Mouse (Mus musculus) CH12.LX (cell line): ENCODE results near the gene E130309D02Rik. TPM values are rescaled to one million over a fixed set of nuclear protein-coding genes. Genes with fewer than 3 reads are reported as not detected.

Experiments
- DNase-seq: peaks from one replicate; pipeline ENCODE4 v3.0.0-alpha.2; 2013; ENCODE audit errors: extremely low read depth
- H3K27ac ChIP-seq: 2 replicates; pipeline ENCODE4 v1.5.1; 2012; ENCODE audit warnings: low read depth, mild to moderate bottlenecking, control low read depth, moderate library complexity; ENCODE audit not compliant: insufficient read depth
- H3K27me3 ChIP-seq: replicated peaks from 2 replicates; pipeline ENCODE3; 2012; ENCODE audit warnings: inconsistent platforms
- H3K36me3 ChIP-seq, 2 experiments: replicated peaks in 1 of 2; 2 replicates each; pipeline versions ENCODE3 to v1.6.1; 2012; ENCODE audit warnings: inconsistent platforms in 1 of 2, low read length in 1 of 2, mild to moderate bottlenecking in 1 of 2, mixed read lengths in 1 of 2, moderate library complexity in 1 of 2; ENCODE audit not compliant: control insufficient read depth in 1 of 2, insufficient read depth in 1 of 2
- H3K4me1 ChIP-seq, 2 experiments: 2 replicates each; pipeline ENCODE4 v1.6.1; 2012; ENCODE audit warnings: inconsistent platforms in 1 of 2, moderate library complexity in 1 of 2; ENCODE audit not compliant: insufficient read depth in 2 of 2, control insufficient read depth in 1 of 2
- H3K4me2 ChIP-seq: 2 replicates; pipeline ENCODE4 v1.6.1; 2012; ENCODE audit warnings: low read depth, mild to moderate bottlenecking, control low read depth; ENCODE audit not compliant: poor library complexity, insufficient read depth, severe bottlenecking
- H3K4me3 ChIP-seq, 3 experiments: fragments of 150-350 bp in 1 of 3; sonication (generic) in 1 of 3; replicated peaks in 1 of 3; 2 replicates each; pipeline versions ENCODE3 to v1.5.1; 2011 to 2012; ENCODE audit warnings: low read depth in 2 of 3, low read length in 2 of 3, mild to moderate bottlenecking in 2 of 3, moderate library complexity in 2 of 3, control low read depth in 1 of 3, improper control_type of control experiment in 1 of 3, inconsistent platforms in 1 of 3, mixed read lengths in 1 of 3; ENCODE audit not compliant: poor library complexity in 1 of 3
- H3K79me2 ChIP-seq: replicated peaks from 2 replicates; pipeline ENCODE4 v1.6.1; 2012; ENCODE audit warnings: mild to moderate bottlenecking, moderate library complexity; ENCODE audit not compliant: control insufficient read depth, poor library complexity, insufficient read depth, severe bottlenecking; ENCODE audit errors: extremely low read depth
- H3K9ac ChIP-seq: 2 replicates; pipeline ENCODE4 v1.6.1; 2012; ENCODE audit warnings: low read depth, mild to moderate bottlenecking, control low read depth, moderate library complexity; ENCODE audit not compliant: insufficient read depth
- H3K9me3 ChIP-seq: replicated peaks from 2 replicates; pipeline ENCODE3; 2012; ENCODE audit warnings: low read length, inconsistent platforms, mixed read lengths
- BHLHE40 ChIP-seq: IDR thresholded peaks from 2 replicates; pipeline ENCODE4 v1.6.1; 2011; ENCODE audit warnings: mild to moderate bottlenecking, low read depth, low read length, improper control_type of control experiment
- CHD1 ChIP-seq: IDR thresholded peaks from 2 replicates; pipeline ENCODE4 v1.6.1; 2012; ENCODE audit warnings: low read depth, low read length, improper control_type of control experiment, inconsistent platforms
- CTCF ChIP-seq, 2 experiments: IDR thresholded peaks in 1 of 2; conservative IDR thresholded peaks in 1 of 2; 2 replicates each; pipeline ENCODE4 v1.5.1; 2011 to 2012; ENCODE audit warnings: low read depth in 2 of 2, low read length in 2 of 2, improper control_type of control experiment in 1 of 2, inconsistent platforms in 1 of 2, mild to moderate bottlenecking in 1 of 2, moderate library complexity in 1 of 2
- E2F4 ChIP-seq: IDR thresholded peaks from 2 replicates; pipeline ENCODE4 v1.6.1; 2011; ENCODE audit warnings: low read depth, low read length, improper control_type of control experiment; ENCODE audit not compliant: insufficient replicate concordance
- ELF1 ChIP-seq: IDR thresholded peaks from 2 replicates; pipeline ENCODE4 v1.6.1; 2014; ENCODE audit warnings: low read depth, mild to moderate bottlenecking, inconsistent platforms, low read length, improper control_type of control experiment
- EP300 ChIP-seq: IDR thresholded peaks from 2 replicates; pipeline ENCODE4 v1.6.1; 2011; ENCODE audit warnings: low read length, improper control_type of control experiment
- GABPA ChIP-seq: IDR thresholded peaks from 2 replicates; pipeline ENCODE4 v1.6.1; 2012; ENCODE audit warnings: low read depth, low read length, improper control_type of control experiment, inconsistent platforms; ENCODE audit not compliant: insufficient replicate concordance
- HCFC1 ChIP-seq: IDR thresholded peaks from 2 replicates; pipeline ENCODE4 v1.6.1; 2012; ENCODE audit warnings: low read depth, mild to moderate bottlenecking, inconsistent platforms, low read length, improper control_type of control experiment
- KAT2A ChIP-seq: IDR thresholded peaks from 2 replicates; pipeline ENCODE4 v1.6.1; 2012; ENCODE audit warnings: low read length, improper control_type of control experiment, inconsistent platforms; ENCODE audit not compliant: insufficient replicate concordance
- MAX ChIP-seq: IDR thresholded peaks from 2 replicates; pipeline ENCODE4 v1.6.1; 2011; ENCODE audit warnings: low read length, improper control_type of control experiment
- MEF2A ChIP-seq: IDR thresholded peaks from 2 replicates; pipeline ENCODE4 v1.6.1; 2014; ENCODE audit warnings: low read depth, mild to moderate bottlenecking, inconsistent platforms, low read length, improper control_type of control experiment, borderline replicate concordance
- MXI1 ChIP-seq: IDR thresholded peaks from 2 replicates; pipeline ENCODE4 v1.6.1; 2011; ENCODE audit warnings: mild to moderate bottlenecking, low read depth, low read length, improper control_type of control experiment
- MYC ChIP-seq: IDR thresholded peaks from 2 replicates; pipeline ENCODE4 v1.6.1; 2011; ENCODE audit warnings: low read depth, mild to moderate bottlenecking, improper control_type of control experiment, low read length
- NELFE ChIP-seq: IDR thresholded peaks from 2 replicates; pipeline ENCODE4 v1.6.1; 2011; ENCODE audit warnings: low read depth, low read length, improper control_type of control experiment
- NRF1 ChIP-seq: IDR thresholded peaks from 2 replicates; pipeline ENCODE4 v1.6.1; 2014; ENCODE audit warnings: low read depth, mild to moderate bottlenecking, inconsistent platforms, low read length, improper control_type of control experiment, moderate library complexity
- PAX5 ChIP-seq: IDR thresholded peaks from 2 replicates; pipeline ENCODE4 v1.6.1; 2012; ENCODE audit warnings: low read length, inconsistent platforms, mixed read lengths
- POLR2A ChIP-seq: IDR thresholded peaks from 2 replicates; pipeline ENCODE4 v1.6.1; 2011; ENCODE audit warnings: low read depth, mild to moderate bottlenecking, improper control_type of control experiment, low read length
- POLR2AphosphoS2 ChIP-seq: IDR thresholded peaks from 2 replicates; pipeline ENCODE4 v1.6.1; 2011; ENCODE audit warnings: low read depth, low read length, improper control_type of control experiment
- RAD21 ChIP-seq: IDR thresholded peaks from 2 replicates; pipeline ENCODE4 v1.6.1; 2011; ENCODE audit warnings: low read depth, mild to moderate bottlenecking, low read length, improper control_type of control experiment, moderate library complexity
- SIN3A ChIP-seq: IDR thresholded peaks from 2 replicates; pipeline ENCODE4 v1.6.1; 2012; ENCODE audit warnings: low read length, improper control_type of control experiment, inconsistent platforms
- SMC3 ChIP-seq: IDR thresholded peaks from 2 replicates; pipeline ENCODE4 v1.6.1; 2011; ENCODE audit warnings: low read depth, low read length, improper control_type of control experiment
- TBP ChIP-seq: conservative IDR thresholded peaks from 2 replicates; pipeline ENCODE4 v1.6.1; 2011; ENCODE audit warnings: low read depth, low read length, improper control_type of control experiment
- TCF12 ChIP-seq: IDR thresholded peaks from 2 replicates; pipeline ENCODE4 v1.6.1; 2014; ENCODE audit warnings: low read depth, mild to moderate bottlenecking, inconsistent platforms, low read length, improper control_type of control experiment
- UBTF ChIP-seq: IDR thresholded peaks from 2 replicates; pipeline ENCODE4 v1.6.1; 2012; ENCODE audit warnings: low read depth, mild to moderate bottlenecking, inconsistent platforms, low read length, improper control_type of control experiment, moderate library complexity
- USF1 ChIP-seq: IDR thresholded peaks from 2 replicates; pipeline ENCODE4 v1.6.1; 2014; ENCODE audit warnings: low read depth, mild to moderate bottlenecking, inconsistent platforms, low read length, improper control_type of control experiment
- USF2 ChIP-seq: conservative IDR thresholded peaks from 2 replicates; pipeline ENCODE4 v1.6.1; 2011; ENCODE audit warnings: low read depth, low read length, improper control_type of control experiment
- ZKSCAN1 ChIP-seq: IDR thresholded peaks from 2 replicates; pipeline ENCODE4 v1.6.1; 2012; ENCODE audit warnings: low read depth, inconsistent platforms, low read length, improper control_type of control experiment, borderline replicate concordance
- ZMIZ1 ChIP-seq: IDR thresholded peaks from 2 replicates; pipeline ENCODE4 v1.6.1; 2012; ENCODE audit warnings: low read depth, mild to moderate bottlenecking, inconsistent platforms, low read length, improper control_type of control experiment
- dilution Hi-C: fragments of 300-500 bp; cut with MboI; formaldehyde crosslinking; loops from 2 replicates; pipeline ENCODE4 v1.14.3; 2020; ENCODE audit warnings: low sequenced_read_pairs; ENCODE audit not compliant: extremely low pct_unique_long_range_greater_than_20kb, extremely low pct_ligation_motif_present
- in situ Hi-C: fragments of 300-500 bp; cut with MboI; formaldehyde crosslinking; loops from 3 replicates; pipeline ENCODE4 v1.14.3; 2019; ENCODE audit warnings: low sequenced_read_pairs, low pct_ligation_motif_present, low pct_unique_long_range_greater_than_20kb, mixed read lengths
- polyA plus RNA-seq: library from polyadenylated mRNA; unstranded; fragments of >175 nt; gene quantifications from 2 replicates; pipeline ENCODE4 v1.2.1, GENCODE M21; 2012; ENCODE audit warnings: low read depth; ENCODE audit not compliant: insufficient read length
- total RNA-seq, 2 experiments: library from RNA; depleted of rRNA; stranded (reverse); fragments of 300-350 nt in 1 of 2; fragments of >200 nt in 1 of 2; gene quantifications; 2 replicates each; pipeline ENCODE4 v1.2.3; 2012 to 2014

E130309D02Rik gene
- 32.7 and 39.7 TPM in 2 replicates for total RNA-seq (2012; rRNA removed)
- total RNA-seq (2014; rRNA removed) = 22.8 and 23.7 TPM in 2 replicates
- 51.8 and 63.7 TPM in 2 replicates for polyA plus RNA-seq

DNA sequence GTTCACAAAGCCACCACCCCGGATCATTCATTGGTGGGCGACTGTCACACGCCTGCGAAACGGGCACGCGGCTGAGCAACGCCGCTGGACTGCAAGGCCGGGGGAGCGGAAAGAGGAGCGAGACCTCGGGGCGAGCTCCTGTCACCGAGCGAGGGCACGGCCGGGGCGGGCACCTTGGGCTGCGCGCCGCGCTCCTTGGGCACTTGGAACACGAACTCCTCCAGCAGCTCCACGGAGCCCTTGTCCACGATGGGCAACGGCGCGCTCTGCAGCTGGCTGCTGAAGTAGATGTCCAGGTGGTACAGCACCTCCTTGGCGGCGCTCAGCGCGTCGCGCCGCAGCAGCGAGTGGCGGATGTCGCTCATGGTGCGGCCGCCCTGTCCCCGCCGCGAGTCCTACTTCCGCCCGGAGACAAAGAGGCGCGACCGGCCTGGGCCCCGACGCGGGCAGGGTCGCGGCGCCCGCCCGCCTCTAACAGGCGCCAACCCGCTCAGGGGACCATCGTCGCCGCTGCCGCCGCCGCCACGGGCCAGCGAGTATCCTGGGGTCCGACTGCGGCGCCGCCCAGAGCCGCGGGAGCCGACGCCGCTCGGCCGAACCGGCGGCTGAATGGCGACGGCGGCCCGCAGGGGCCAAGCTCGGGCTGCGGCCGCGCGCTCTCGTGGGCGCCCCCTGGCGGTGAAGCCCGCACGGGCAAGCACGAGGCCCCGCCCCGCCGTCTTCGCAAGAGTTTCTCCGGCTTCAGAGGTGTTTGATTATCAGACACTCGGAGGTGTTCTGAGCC lies at the start of gene E130309D02Rik:
TSS of gene E130309D02Rik (minus strand) at position 631 of the 784 bp plus-strand sequence.
- TF ChIP-seq UBTF = peak; percentile 84
- no peak for TF ChIP-seq TBP
- peak; percentile 55; the same call in 1 of the 2 replicates for TF ChIP-seq KAT2A
- peak; percentile 48; the same call in 1 of the 2 replicates for TF ChIP-seq MYC
- peak; percentile 60 for TF ChIP-seq HCFC1
- TF ChIP-seq MXI1 = peak; percentile 67
- no peak for TF ChIP-seq EP300
- no peak for TF ChIP-seq USF1
- TF ChIP-seq SMC3 = no peak
- TF ChIP-seq PAX5 = no peak
- peak; percentile 24 to 80; a peak in 2 of 4 replicates for TF ChIP-seq CTCF (conservative IDR thresholded peaks at IDR 0.05 in 1 of 2, IDR thresholded peaks at IDR 0.05 in 1 of 2; ENCODE audit: low read depth in 2 of 2, low read length in 2 of 2)
- TF ChIP-seq POLR2A = peak; percentile 83
- TF ChIP-seq SIN3A = peak; percentile 66
- TF ChIP-seq ELF1 = peak; percentile 85
- TF ChIP-seq ZKSCAN1 = no peak
- no peak for TF ChIP-seq USF2
- TF ChIP-seq GABPA = no peak
- TF ChIP-seq MEF2A = no peak; the same call in 1 of the 2 replicates
- 0 out of 2 replicates have a peak, but pooled peaks have one; percentile 24 for TF ChIP-seq BHLHE40
- peak; percentile 64; the same call in 1 of the 2 replicates for TF ChIP-seq ZMIZ1
- peak; percentile 90 for TF ChIP-seq NELFE
- 0 out of 2 replicates have a peak, but pooled peaks have one; percentile 25 for TF ChIP-seq NRF1
- TF ChIP-seq POLR2AphosphoS2 = 0 out of 2 replicates have a peak, but pooled peaks have one; percentile 41
- TF ChIP-seq CHD1 = no peak
- no peak for TF ChIP-seq E2F4
- TF ChIP-seq MAX = peak; percentile 59
- TF ChIP-seq RAD21 = no peak; the same call in 1 of the 2 replicates
- TF ChIP-seq TCF12 = peak; percentile 63; the same call in 1 of the 2 replicates
- no peaks in the 10 kb centered on the region for H3K27me3 ChIP-seq
- peak within 1 kb of the TSS; percentile 84 for H3K9ac ChIP-seq
- H3K4me3 ChIP-seq = peak within 1 kb of the TSS; percentile 77 to 94 (median 89)
- dilution Hi-C loops (no loop called here), in situ Hi-C loops (no loop called here)
- H3K4me2 ChIP-seq = peak within 1 kb of the TSS; percentile 94
- peaks cover 21% of the 10 kb centered on the region for H3K79me2 ChIP-seq
- peaks cover 49 to 77% of the 10 kb centered on the region in 2 experiments for H3K36me3 ChIP-seq
- H3K9me3 ChIP-seq = no peaks in the 10 kb centered on the region
- peak within 1 kb of the TSS; percentile 68 for H3K27ac ChIP-seq
- H3K4me1 ChIP-seq = peaks cover 5 to 30% of the 10 kb centered on the region in 2 experiments; a peak in 3 of 4 replicates
- DNase-seq = peak; percentile 68
